Mouse (Mus musculus): Measurements from ENCODE around the gene Armcx3.
A peak's percentile ranks its signal among the peaks of the same experiment; 100 is the strongest.
"Not testable (repeated sequence)": the region's sequence is repeated elsewhere in the genome, so short reads cannot be mapped to it uniquely, and the experiment has no call there.

Gene Armcx3

GRCm38 (mm10) chrX:134756434-134757292 is at the start of gene Armcx3:
Gene Armcx3, plus strand, starts transcription at chrX:134756595.
- DNase-seq (ENCODE audit: low spot score in 2 of 2), result peak in 1 of 2 experiments; percentile 33

- DNase-seq (ENCODE audit: low spot score in 2 of 2), result no peak
These were observed 39.5 kb upstream of the Armcx3 start for GRCm38 (mm10) chrX:134716863-134717262.

GRCm38 (mm10) chrX:134717752-134718308 is 38.6 kb upstream of the Armcx3 start, which contains the start of gene Armcx1:
Gene Armcx1, plus strand, starts transcription at chrX:134717963.
- DNase-seq (ENCODE audit: low spot score in 2 of 2), result peak; percentile 12 to 56

- peak; percentile 20 to 60 for DNase-seq (ENCODE audit: low spot score in 2 of 2)
These were observed 37.9 kb upstream of the Armcx3 start for GRCm38 (mm10) chrX:134718524-134718923.

- DNase-seq (ENCODE audit: low spot score in 2 of 2), result not testable (repeated sequence)
These were observed 32.6 kb upstream of the Armcx3 start for GRCm38 (mm10) chrX:134723762-134724161.

GRCm38 (mm10) chrX:134729778-134730177 is 26.6 kb upstream of the Armcx3 start:
- DNase-seq (ENCODE audit: low spot score in 2 of 2), result no peak

GRCm38 (mm10) chrX:134737796-134738195 is 18.6 kb upstream of the Armcx3 start:
- no peak for DNase-seq (ENCODE audit: low spot score in 2 of 2)

GRCm38 (mm10) chrX:134739160-134739559 is 17.2 kb upstream of the Armcx3 start:
- no peak for DNase-seq (ENCODE audit: low spot score in 2 of 2)

- no peak for DNase-seq (ENCODE audit: low spot score in 2 of 2)
These were observed 14.5 kb upstream of the Armcx3 start for GRCm38 (mm10) chrX:134741862-134742261.

GRCm38 (mm10) chrX:134746459-134746858 is 9.9 kb upstream of the Armcx3 start:
- peak in 1 of 2 experiments; percentile 13 for DNase-seq (ENCODE audit: low spot score in 2 of 2)

GRCm38 (mm10) chrX:134750764-134751592 is 5.4 kb upstream of the Armcx3 start, which contains the start of gene Armcx6:
Gene Armcx6, minus strand, starts transcription at chrX:134751417.
- peak; percentile 45 to 68 for DNase-seq (ENCODE audit: low spot score in 2 of 2)

- no peak for DNase-seq (ENCODE audit: low spot score in 2 of 2)
These were observed 4.5 kb upstream of the Armcx3 start for GRCm38 (mm10) chrX:134751910-134752309.

- no peak for DNase-seq (ENCODE audit: low spot score in 2 of 2)
These were observed 3.8 kb upstream of the Armcx3 start for GRCm38 (mm10) chrX:134752584-134752983.

- DNase-seq (ENCODE audit: low spot score in 2 of 2), result no peak
These were observed 1.0 kb downstream of the Armcx3 start for GRCm38 (mm10) chrX:134757293-134757995.

- DNase-seq (ENCODE audit: low spot score in 2 of 2), result not testable (repeated sequence)
These were observed 7.2 kb downstream of the Armcx3 start for GRCm38 (mm10) chrX:134763428-134764198.

GRCm38 (mm10) chrX:134787728-134788127 is 31.3 kb downstream of the Armcx3 start:
- no peak for DNase-seq (ENCODE audit: low spot score in 2 of 2)

- DNase-seq (ENCODE audit: low spot score in 2 of 2), result no peak
These were observed 51.7 kb downstream of the Armcx3 start for GRCm38 (mm10) chrX:134807833-134808754.

GRCm38 (mm10) chrX:134808755-134809224 is 52.4 kb downstream of the Armcx3 start, which contains the start of gene Armcx2:
Gene Armcx2, minus strand, starts transcription at chrX:134809221.
- DNase-seq (ENCODE audit: low spot score in 2 of 2), result peak in 1 of 2 experiments; percentile 14

All from spleen, postnatal 4 days (tissue).